Mouse (Mus musculus): Measurements from ENCODE around the gene Cep350.

GRCm38 (mm10) chr1:155854926-155855702 is 117.9 kb downstream of the Cep350 start:
- TF ChIP-seq CTCF (IDR thresholded peaks at IDR 0.05; ENCODE audit: control insufficient read depth, insufficient read depth, low read length) = no peak
- TF ChIP-seq POLR2A (IDR thresholded peaks at IDR 0.05; ENCODE audit: borderline replicate concordance, control insufficient read depth, low read depth, low read length) = no peak

Data from bone marrow, adult 2 months (tissue).